Mouse (Mus musculus) hindbrain, postnatal 0 days (tissue): Measurements from ENCODE around the gene Ndufs2. TPM values are rescaled to one million over a fixed set of nuclear protein-coding genes. Genes with fewer than 3 reads are reported as not detected.

Source experiments
- ATAC-seq: fragments of 200-750 bp; cut with Nextera tagmentation; 2 replicates; pipeline ENCODE4 v1.8.0; 2017; ENCODE audit warnings: mild to moderate bottlenecking, moderate TSS enrichment, moderate library complexity
- DNase-seq: peaks from one replicate; pipeline ENCODE4 v3.0.0-alpha.2; 2015; ENCODE audit warnings: low spot score
- H3K27ac ChIP-seq: fragments of 300-500 bp; sonication (generic); 2 replicates; pipeline ENCODE4 v1.5.1; 2014; ENCODE audit warnings: mild to moderate bottlenecking
- H3K27me3 ChIP-seq: fragments of 300-500 bp; sonication (generic); 2 replicates; pipeline ENCODE4 v1.6.1; 2014; ENCODE audit warnings: low read length, mixed read lengths; ENCODE audit not compliant: insufficient read depth
- H3K36me3 ChIP-seq: fragments of 300-500 bp; sonication (generic); 2 replicates; pipeline ENCODE4 v1.6.1; 2014; ENCODE audit warnings: low read length, mixed read lengths; ENCODE audit not compliant: insufficient read depth
- H3K4me1 ChIP-seq: fragments of 300-500 bp; sonication (generic); 2 replicates; pipeline ENCODE4 v1.6.1; 2014; ENCODE audit warnings: antibody characterized with exemption, low read length, mixed read lengths; ENCODE audit not compliant: insufficient read depth
- H3K4me2 ChIP-seq: fragments of 300-500 bp; sonication (generic); 2 replicates; pipeline ENCODE4 v1.6.1; 2014; ENCODE audit warnings: low read depth, mild to moderate bottlenecking, low read length, moderate library complexity, mixed read lengths
- H3K4me3 ChIP-seq: fragments of 300-500 bp; sonication (generic); 2 replicates; pipeline ENCODE4 v1.5.1; 2014; ENCODE audit warnings: low read length
- H3K9ac ChIP-seq: fragments of 300-500 bp; sonication (generic); replicated peaks from 2 replicates; pipeline ENCODE4 v1.6.1; 2014; ENCODE audit warnings: mild to moderate bottlenecking, low read length, moderate library complexity, mixed read lengths
- H3K9me3 ChIP-seq: fragments of 300-500 bp; sonication (generic); 2 replicates; pipeline ENCODE4 v1.6.1; 2016; ENCODE audit warnings: low read length, mixed read lengths
- CTCF ChIP-seq: IDR thresholded peaks from 2 replicates; pipeline ENCODE4 v1.5.1; 2016; ENCODE audit warnings: antibody characterized with exemption, control low read depth, low read depth
- WGBS: fragments of 180-500 bp; shearing (Covaris S2); extraction: QIAGEN DNeasy Blood & Tissue Kit; methylation state at CpG from one replicate; pipeline ENCODE4 v1.1.7; 2014; 5-methylcytosine and 5-hydroxymethylcytosine counted together
- polyA plus RNA-seq: library from polyadenylated mRNA; unstranded; fragments of >200 nt; fragmentation: Nextera tagmentation; extraction: Ambion mirVana; gene quantifications from 2 replicates; pipeline ENCODE4 v1.2.1, GENCODE M21; 2015
- total RNA-seq: library from RNA; depleted of rRNA; stranded (reverse); fragments of >200 nt; gene quantifications from 2 replicates; pipeline ENCODE4 v1.2.3, GENCODE M21; 2014

The Ndufs2 gene
- total and polyA plus RNA-seq, 2 experiments from 2014 or later: 234 to 286 TPM

DNA sequence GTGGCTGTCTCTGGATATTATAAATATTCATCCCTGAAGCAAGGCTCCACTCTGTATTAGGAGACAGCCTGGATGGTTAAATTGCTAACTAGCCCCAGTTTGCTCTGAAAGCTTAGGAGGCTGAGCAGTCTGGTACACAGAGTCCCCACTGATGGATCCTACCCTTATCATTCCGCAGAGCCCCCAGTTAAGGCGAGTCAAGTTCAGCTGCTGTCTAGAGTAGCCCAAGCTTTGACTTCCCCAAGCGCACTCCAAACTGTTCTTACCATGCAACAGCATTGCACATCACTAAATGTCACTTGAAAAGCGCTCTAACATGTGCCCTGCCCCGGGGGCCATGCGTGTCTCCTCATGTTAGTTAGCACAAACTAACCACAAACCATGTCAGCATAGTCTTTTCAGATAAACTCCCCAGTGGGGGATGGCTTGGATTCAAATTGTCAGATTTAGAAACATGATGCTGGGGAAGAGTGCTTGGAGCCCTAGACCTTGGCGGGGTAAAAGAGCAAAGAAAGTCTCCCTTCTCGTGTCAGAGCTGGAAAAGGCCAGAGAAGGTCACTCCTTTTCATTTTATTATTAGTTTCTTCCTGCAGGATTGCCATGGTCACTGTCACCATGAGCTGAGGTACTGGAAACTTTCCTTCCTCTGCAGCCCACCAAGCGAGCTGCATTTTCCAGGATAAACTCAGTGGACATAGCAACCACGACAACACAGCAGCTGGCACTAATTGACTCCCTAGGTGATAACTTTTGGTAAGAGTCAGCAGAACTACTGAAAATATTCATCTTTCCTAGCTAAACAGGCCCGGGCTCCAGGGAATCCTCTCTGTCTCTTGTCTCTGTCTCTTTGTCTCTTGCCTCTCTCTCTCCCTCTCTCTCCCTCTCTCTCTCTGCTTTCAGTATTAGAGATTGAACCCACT, 57.0 kb downstream of the Ndufs2 start:
- no peak for TF ChIP-seq CTCF
- WGBS: 28% methylated on average over 11 of the region's 11 CpGs
- Histone ChIP-seq H3K9ac (no peak overlapping the region), H3K4me1 (peaks cover 3% of the 10 kb centered on the region), H3K36me3 (no peaks in the 10 kb centered on the region), H3K4me2 (peak overlapping the region; percentile 96), H3K9me3 (no peaks in the 10 kb centered on the region), H3K27ac (peak overlapping the region; percentile 9; the same call in 1 of the 2 replicates), H3K4me3 (peak overlapping the region; percentile 66), H3K27me3 (peaks cover 4% of the 10 kb centered on the region; the same call in 1 of the 2 replicates)
- ATAC-seq (no peak), DNase-seq (no peak)

- peak overlapping the region; percentile 34; the same call in 1 of the 2 replicates for H3K9ac ChIP-seq
- ATAC-seq: peak; percentile 36
- no peaks in the 10 kb centered on the region for H3K36me3 ChIP-seq
- H3K4me2 ChIP-seq: peak overlapping the region; percentile 96
- H3K27me3 ChIP-seq: peaks cover 4% of the 10 kb centered on the region; the same call in 1 of the 2 replicates
- 5% methylated on average over 18 of the region's 18 CpGs for WGBS
- H3K4me1 ChIP-seq: peaks cover 5% of the 10 kb centered on the region
- no peak for TF ChIP-seq CTCF
- peak; percentile 53 for DNase-seq
- no peaks in the 10 kb centered on the region for H3K9me3 ChIP-seq
- peak overlapping the region; percentile 30 for H3K4me3 ChIP-seq
- H3K27ac ChIP-seq: peak overlapping the region; percentile 9; the same call in 1 of the 2 replicates
Observed at GRCm38 (mm10) chr1:171193093-171193840, 57.9 kb downstream of the Ndufs2 start.

- ATAC-seq (no peak), DNase-seq (no peak)
- Histone ChIP-seq H3K4me1 (peaks cover 8% of the 10 kb centered on the region), H3K4me2 (no peak overlapping the region; the same call in 1 of the 2 replicates), H3K27ac (no peak overlapping the region), H3K4me3 (no peak overlapping the region), H3K9ac (no peak overlapping the region), H3K9me3 (no peaks in the 10 kb centered on the region), H3K36me3 (no peaks in the 10 kb centered on the region), H3K27me3 (peaks cover 4% of the 10 kb centered on the region; the same call in 1 of the 2 replicates)
- WGBS: 50% methylated on average over 10 of the region's 10 CpGs
- TF ChIP-seq CTCF: no peak
Observed at GRCm38 (mm10) chr1:171192283-171192682, 58.9 kb downstream of the Ndufs2 start.

GRCm38 (mm10) chr1:171190832-171191231, 60.4 kb downstream of the Ndufs2 start:
- H3K4me3 ChIP-seq: no peak overlapping the region
- no peak overlapping the region for H3K27ac ChIP-seq
- H3K27me3 ChIP-seq: peaks cover 4% of the 10 kb centered on the region; the same call in 1 of the 2 replicates
- H3K4me1 ChIP-seq: peaks cover 8% of the 10 kb centered on the region
- ATAC-seq: no peak
- DNase-seq: no peak
- no peaks in the 10 kb centered on the region for H3K9me3 ChIP-seq
- WGBS: 94% methylated on average over 9 of the region's 9 CpGs
- no peak overlapping the region for H3K4me2 ChIP-seq
- no peaks in the 10 kb centered on the region for H3K36me3 ChIP-seq
- no peak for TF ChIP-seq CTCF
- no peak overlapping the region for H3K9ac ChIP-seq

GRCm38 (mm10) chr1:171189476-171190114, 61.6 kb downstream of the Ndufs2 start:
- no peak for TF ChIP-seq CTCF
- Histone ChIP-seq H3K4me2 (peak overlapping the region; percentile 9; the same call in 1 of the 2 replicates), H3K27ac (no peak overlapping the region), H3K27me3 (no peaks in the 10 kb centered on the region), H3K36me3 (no peaks in the 10 kb centered on the region), H3K4me1 (peaks cover 7% of the 10 kb centered on the region), H3K9me3 (no peaks in the 10 kb centered on the region), H3K4me3 (no peak overlapping the region), H3K9ac (no peak overlapping the region)
- DNase-seq (no peak), ATAC-seq (no peak)
- WGBS: 31% methylated on average over 14 of the region's 14 CpGs

GRCm38 (mm10) chr1:171189046-171189445, 62.1 kb downstream of the Ndufs2 start:
- DNase-seq: no peak
- H3K4me2 ChIP-seq: peak overlapping the region; percentile 9; the same call in 1 of the 2 replicates
- no peak overlapping the region for H3K4me3 ChIP-seq
- H3K36me3 ChIP-seq: no peaks in the 10 kb centered on the region
- H3K27me3 ChIP-seq: no peaks in the 10 kb centered on the region
- no peak for TF ChIP-seq CTCF
- H3K4me1 ChIP-seq: peaks cover 6% of the 10 kb centered on the region
- WGBS: 12% methylated on average over 8 of the region's 8 CpGs
- no peak overlapping the region for H3K27ac ChIP-seq
- ATAC-seq: no peak
- no peak overlapping the region for H3K9ac ChIP-seq
- H3K9me3 ChIP-seq: no peaks in the 10 kb centered on the region
